Mouse (Mus musculus) cortical plate, adult 2 months (tissue): ENCODE measurements at regions not wholly inside any gene's neighbourhood (a gene's known extent, or its start where the extent isn't known, plus 50 kb on each side); places are given as distances from the start of the nearest gene placed in this dataset.

Experiments used
- CTCF ChIP-seq: fragments of 200-500 bp; IDR thresholded peaks from 2 replicates; pipeline ENCODE4 v1.5.1; 2011; ENCODE audit warnings: mild to moderate bottlenecking, control low read depth, low read length; ENCODE audit not compliant: insufficient read depth; ENCODE audit errors: extremely low read depth
- POLR2A ChIP-seq: fragments of 200-500 bp; IDR thresholded peaks from 2 replicates; pipeline ENCODE4 v1.6.1; 2011; ENCODE audit warnings: mild to moderate bottlenecking, low read length, control low read depth; ENCODE audit not compliant: insufficient read depth; ENCODE audit errors: extremely low read depth

DNA sequence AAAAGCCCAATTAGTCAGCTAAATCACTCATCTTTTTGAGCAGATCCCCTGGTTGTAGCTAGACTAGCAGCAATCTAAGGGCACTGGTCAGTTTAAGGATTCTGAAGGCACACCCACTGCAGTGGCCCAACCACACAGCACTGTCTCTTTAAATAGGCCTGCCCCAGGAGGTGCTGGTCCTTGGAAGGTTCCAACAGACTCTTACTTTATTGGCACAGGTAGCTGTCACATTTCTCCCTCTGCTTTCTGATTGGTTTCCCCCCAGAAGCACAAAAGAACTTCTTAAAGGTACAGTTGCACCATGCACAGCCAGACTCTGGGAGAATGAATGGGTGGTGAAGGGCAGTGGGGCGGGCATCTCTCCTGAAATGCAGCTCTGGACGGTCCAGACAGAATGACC is 157.1 kb upstream of the Lemd2 start:
- no peak for TF ChIP-seq CTCF
- no peak for TF ChIP-seq POLR2A
